Mouse (Mus musculus) limb, embryonic 11.5 days (tissue): ENCODE measurements around the gene Tcta. TPM values are rescaled to one million over a fixed set of nuclear protein-coding genes. Genes with fewer than 3 reads are reported as not detected.

ENCODE experiments used
- ATAC-seq: fragments of 200-750 bp; cut with Nextera tagmentation; 2 replicates; pipeline ENCODE4 v1.8.0; 2017; ENCODE audit warnings: low read depth; ENCODE audit not compliant: insufficient number of reproducible peaks, low FRiP score, low TSS enrichment
- DNase-seq: peaks from one replicate; pipeline ENCODE4 v3.0.0-alpha.2; 2015; ENCODE audit warnings: low spot score
- H3K27ac ChIP-seq: fragments of 300-500 bp; sonication (generic); replicated peaks from 2 replicates; pipeline ENCODE4 v1.5.1; 2014; ENCODE audit warnings: low read depth, mild to moderate bottlenecking, low read length
- H3K27me3 ChIP-seq: fragments of 300-500 bp; sonication (generic); 2 replicates; pipeline ENCODE4 v1.6.1; 2014; ENCODE audit warnings: mild to moderate bottlenecking, low read length, mixed read lengths; ENCODE audit not compliant: control insufficient read depth, insufficient read depth
- H3K36me3 ChIP-seq: fragments of 300-500 bp; sonication (generic); 2 replicates; pipeline ENCODE4 v1.6.1; 2014; ENCODE audit warnings: mild to moderate bottlenecking, low read length, moderate library complexity, mixed read lengths; ENCODE audit not compliant: control insufficient read depth, insufficient read depth
- H3K4me1 ChIP-seq: fragments of 300-500 bp; sonication (generic); 2 replicates; pipeline ENCODE4 v1.6.1; 2014; ENCODE audit warnings: low read length, mixed read lengths; ENCODE audit not compliant: control insufficient read depth, insufficient read depth
- H3K4me2 ChIP-seq: fragments of 300-500 bp; sonication (generic); 2 replicates; pipeline ENCODE4 v1.6.1; 2014; ENCODE audit warnings: low read depth, mild to moderate bottlenecking, moderate library complexity; ENCODE audit not compliant: severe bottlenecking
- H3K4me3 ChIP-seq: fragments of 300-500 bp; sonication (generic); 2 replicates; pipeline ENCODE4 v1.5.1; 2014; ENCODE audit warnings: low read depth, low read length
- H3K9ac ChIP-seq: fragments of 300-500 bp; sonication (generic); 2 replicates; pipeline ENCODE4 v1.6.1; 2014; ENCODE audit warnings: mild to moderate bottlenecking, low read length
- H3K9me3 ChIP-seq: fragments of 300-500 bp; sonication (generic); 2 replicates; pipeline ENCODE4 v1.6.1; 2016; ENCODE audit warnings: low read length; ENCODE audit not compliant: control insufficient read depth
- WGBS: fragments of 180-500 bp; shearing (Covaris S2); extraction: QIAGEN DNeasy Blood & Tissue Kit; methylation state at CpG from one replicate; pipeline ENCODE4 v1.1.7; 2014; 5-methylcytosine and 5-hydroxymethylcytosine counted together
- polyA plus RNA-seq: library from polyadenylated mRNA; unstranded; fragments of >200 nt; fragmentation: Nextera tagmentation; extraction: Ambion mirVana; gene quantifications from 2 replicates; pipeline ENCODE4 v1.2.1, GENCODE M21; 2014

The Tcta gene
- polyA plus RNA-seq, 1 experiment from 2014 or later = 15.8 TPM

DNA sequence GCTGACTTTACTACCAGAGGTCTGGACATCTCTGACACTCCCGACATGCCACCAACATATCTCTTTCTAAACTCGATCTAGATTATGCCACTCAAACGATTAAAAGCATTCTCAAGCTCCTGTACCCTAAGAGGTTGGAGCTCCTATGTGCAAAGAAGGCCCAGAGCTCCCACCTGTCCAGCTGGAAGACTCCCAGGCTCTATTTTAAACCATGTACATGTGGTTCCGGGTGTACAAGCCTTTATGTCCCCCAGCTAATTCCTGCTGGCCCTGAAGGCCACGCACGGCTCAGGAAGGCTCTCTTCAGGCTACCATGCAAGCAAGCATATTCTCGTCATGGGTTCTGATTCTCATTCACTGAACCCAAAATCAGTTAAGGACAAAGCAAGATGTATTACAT, 44.1 kb downstream of the Tcta start:
- no peak overlapping the region for H3K27ac ChIP-seq
- ATAC-seq = no peak
- H3K9me3 ChIP-seq = no peaks in the 10 kb centered on the region
- H3K4me3 ChIP-seq = no peak overlapping the region
- no peak for DNase-seq
- 0 out of 2 replicates have a peak overlapping the region, but pooled peaks have one; percentile 72 for H3K4me2 ChIP-seq
- H3K4me1 ChIP-seq = peaks cover 10% of the 10 kb centered on the region
- H3K9ac ChIP-seq = no peak overlapping the region
- H3K36me3 ChIP-seq = no peaks in the 10 kb centered on the region; the same call in 1 of the 2 replicates
- no peaks in the 10 kb centered on the region for H3K27me3 ChIP-seq
- WGBS = 83% methylated on average over 7 of the region's 7 CpGs

DNA sequence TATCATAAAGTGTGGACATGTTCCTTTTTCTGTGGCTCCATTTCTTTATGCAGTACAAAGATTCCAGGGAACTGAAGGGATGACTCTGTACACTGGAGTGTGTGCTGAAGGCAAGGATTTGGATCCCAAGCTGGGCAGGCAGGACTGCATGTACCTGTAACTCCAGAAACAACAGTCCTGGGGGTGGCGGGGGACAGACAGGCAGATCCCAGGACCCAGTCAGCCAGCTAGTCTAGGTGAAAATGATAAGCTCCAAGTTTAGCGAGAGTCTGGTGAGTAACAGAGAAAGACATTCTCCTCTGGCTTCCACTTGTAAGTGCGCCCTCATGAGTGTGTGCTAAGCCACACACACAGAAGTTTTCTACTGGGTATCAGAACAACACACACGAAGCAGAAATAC, 45.4 kb downstream of the Tcta start:
- DNase-seq (no peak), ATAC-seq (no peak)
- 90% methylated on average over 4 of the region's 4 CpGs for WGBS
- Histone ChIP-seq H3K9me3 (no peaks in the 10 kb centered on the region), H3K4me3 (no peak overlapping the region), H3K27ac (no peak overlapping the region), H3K4me1 (peaks cover 10% of the 10 kb centered on the region), H3K4me2 (no peak overlapping the region), H3K9ac (no peak overlapping the region), H3K36me3 (no peaks in the 10 kb centered on the region; the same call in 1 of the 2 replicates), H3K27me3 (no peaks in the 10 kb centered on the region)

Other genes starting within 250 kb of the Tcta start
- 0.37 and 1.3 TPM in 2 replicates for gene Mst1, start 225.7 kb downstream of the Tcta start, polyA plus RNA-seq
- 26.4 and 29.9 TPM in 2 replicates for gene Rnf123, start 222.8 kb downstream of the Tcta start, polyA plus RNA-seq
- gene Apeh, start 211.6 kb downstream of the Tcta start, polyA plus RNA-seq = 56.3 and 63.4 TPM in 2 replicates
- gene Bsn, start 115.8 kb downstream of the Tcta start, polyA plus RNA-seq = 1.3 and 1.5 TPM in 2 replicates
- gene Dag1, start 42.2 kb downstream of the Tcta start, polyA plus RNA-seq = 46.8 and 52.2 TPM in 2 replicates
- 36.7 and 49.1 TPM in 2 replicates for gene Nicn1, start 15.7 kb downstream of the Tcta start, polyA plus RNA-seq
- gene Amt, start 9.3 kb downstream of the Tcta start, polyA plus RNA-seq = 15.9 and 20.5 TPM in 2 replicates
- 249 and 319 TPM in 2 replicates for gene Rhoa, start within 50 bp of the Tcta start, polyA plus RNA-seq
- gene Gpx1, start 32.7 kb upstream of the Tcta start, polyA plus RNA-seq = 798 and 887 TPM in 2 replicates
- gene Usp4, start 41.7 kb upstream of the Tcta start, polyA plus RNA-seq = 130 and 133 TPM in 2 replicates
- gene 1700102P08Rik, start 86.6 kb upstream of the Tcta start, polyA plus RNA-seq = 0.57 and 0.87 TPM in 2 replicates
- gene Ccdc36, start 122.3 kb upstream of the Tcta start, polyA plus RNA-seq = 1.3 and 1.5 TPM in 2 replicates
- not detected in 2 replicates for gene BC048562, start 130.3 kb upstream of the Tcta start, polyA plus RNA-seq
- 46.0 and 55.5 TPM in 2 replicates for gene Ccdc71, start 154.4 kb upstream of the Tcta start, polyA plus RNA-seq
- gene Klhdc8b, start 155.4 kb upstream of the Tcta start, polyA plus RNA-seq = 13.6 and 17.2 TPM in 2 replicates
- gene Lamb2, start 173.6 kb upstream of the Tcta start, polyA plus RNA-seq = 18.0 and 18.9 TPM in 2 replicates
- gene Usp19, start 184.4 kb upstream of the Tcta start, polyA plus RNA-seq = 73.6 and 81.7 TPM in 2 replicates
- 126 and 138 TPM in 2 replicates for gene Qars, start 201.5 kb upstream of the Tcta start, polyA plus RNA-seq
- gene Qrich1, start 210.6 kb upstream of the Tcta start, polyA plus RNA-seq = 164 and 167 TPM in 2 replicates